Mouse (Mus musculus) hindbrain, embryonic 11.5 days (tissue): ENCODE results near the gene Ttc39b. TPM values are rescaled to one million over a fixed set of nuclear protein-coding genes. Genes with fewer than 3 reads are reported as not detected.
"Not testable (repeated sequence)": the region's sequence is repeated elsewhere in the genome, so short reads cannot be mapped to it uniquely, and the experiment has no call there.

ENCODE experiments used
- ATAC-seq: fragments of 200-750 bp; cut with Nextera tagmentation; 2 replicates; pipeline ENCODE4 v1.8.0; 2017; ENCODE audit warnings: mild to moderate bottlenecking, moderate TSS enrichment, moderate library complexity; ENCODE audit not compliant: low FRiP score
- DNase-seq: peaks from one replicate; pipeline ENCODE4 v3.0.0-alpha.2; 2015; ENCODE audit warnings: low spot score
- H3K27ac ChIP-seq: fragments of 300-500 bp; sonication (generic); 2 replicates; pipeline ENCODE4 v1.5.1; 2014; ENCODE audit warnings: mild to moderate bottlenecking, low read depth, low read length
- H3K27me3 ChIP-seq: fragments of 300-500 bp; sonication (generic); 2 replicates; pipeline ENCODE4 v1.6.1; 2014; ENCODE audit warnings: mild to moderate bottlenecking, low read length, moderate library complexity, mixed read lengths; ENCODE audit not compliant: control insufficient read depth, insufficient read depth
- H3K36me3 ChIP-seq: fragments of 300-500 bp; sonication (generic); 2 replicates; pipeline ENCODE4 v1.6.1; 2014; ENCODE audit warnings: mild to moderate bottlenecking, low read length, moderate library complexity, mixed read lengths; ENCODE audit not compliant: control insufficient read depth, insufficient read depth
- H3K4me1 ChIP-seq: fragments of 300-500 bp; sonication (generic); replicated peaks from 2 replicates; pipeline ENCODE4 v1.6.1; 2014; ENCODE audit warnings: low read length, mixed read lengths; ENCODE audit not compliant: control insufficient read depth, insufficient read depth
- H3K4me2 ChIP-seq: fragments of 300-500 bp; sonication (generic); replicated peaks from 2 replicates; pipeline ENCODE4 v1.6.1; 2014; ENCODE audit warnings: mild to moderate bottlenecking, low read depth, low read length
- H3K4me3 ChIP-seq: fragments of 300-500 bp; sonication (generic); 2 replicates; pipeline ENCODE4 v1.5.1; 2014; ENCODE audit warnings: low read depth, low read length
- H3K9ac ChIP-seq: fragments of 300-500 bp; sonication (generic); 2 replicates; pipeline ENCODE4 v1.6.1; 2014; ENCODE audit warnings: low read depth, low read length
- H3K9me3 ChIP-seq: fragments of 300-500 bp; sonication (generic); 2 replicates; pipeline ENCODE4 v1.6.1; 2016; ENCODE audit warnings: low read length; ENCODE audit not compliant: control insufficient read depth
- WGBS: fragments of 180-500 bp; shearing (Covaris S2); extraction: QIAGEN DNeasy Blood & Tissue Kit; methylation state at CpG from one replicate; pipeline ENCODE4 v1.1.7; 2014; 5-methylcytosine and 5-hydroxymethylcytosine counted together
- polyA plus RNA-seq: library from polyadenylated mRNA; unstranded; fragments of >200 nt; fragmentation: Nextera tagmentation; extraction: Ambion mirVana; gene quantifications from 2 replicates; pipeline ENCODE4 v1.2.1, GENCODE M21; 2014

The Ttc39b gene
- polyA plus RNA-seq, 1 experiment from 2014 or later: 2.9 TPM

- Histone ChIP-seq H3K4me3 (no peak overlapping the region), H3K9me3 (no peaks in the 10 kb centered on the region), H3K4me2 (no peak overlapping the region), H3K9ac (no peak overlapping the region), H3K27me3 (no peaks in the 10 kb centered on the region), H3K27ac (no peak overlapping the region), H3K4me1 (no peaks in the 10 kb centered on the region), H3K36me3 (no peaks in the 10 kb centered on the region)
- DNase-seq (no peak), ATAC-seq (no peak)
- WGBS: 54% methylated on average over 17 of the region's 17 CpGs
These were observed 66.5 kb downstream of the Ttc39b start for GRCm38 (mm10) chr4:83257279-83258260.

DNA sequence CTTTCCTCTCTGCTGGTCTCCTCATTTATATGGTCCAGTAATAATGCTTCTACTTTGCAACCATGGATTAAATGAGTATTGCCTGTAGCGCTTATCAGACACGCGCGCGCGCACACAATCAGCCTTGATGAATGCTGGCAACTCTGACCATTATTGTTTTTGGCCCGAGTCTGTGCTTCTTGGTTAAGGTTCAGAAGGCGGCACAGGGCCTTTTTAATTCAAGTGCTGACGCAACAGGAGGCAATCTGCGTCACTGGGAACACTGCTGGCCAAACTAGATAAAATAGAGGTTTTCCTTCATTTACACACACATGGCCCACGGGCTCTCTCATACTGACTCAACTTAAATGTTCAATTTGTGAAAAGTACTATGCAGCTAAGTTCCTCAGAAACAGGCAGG is 67.3 kb downstream of the Ttc39b start:
- DNase-seq: no peak
- no peaks in the 10 kb centered on the region for H3K36me3 ChIP-seq
- H3K4me3 ChIP-seq: no peak overlapping the region
- no peaks in the 10 kb centered on the region for H3K27me3 ChIP-seq
- H3K4me2 ChIP-seq: no peak overlapping the region
- no peak overlapping the region for H3K9ac ChIP-seq
- H3K9me3 ChIP-seq: no peaks in the 10 kb centered on the region
- H3K27ac ChIP-seq: no peak overlapping the region
- ATAC-seq: no peak
- no peaks in the 10 kb centered on the region for H3K4me1 ChIP-seq
- WGBS: 84% methylated on average over 11 of the region's 11 CpGs

DNA sequence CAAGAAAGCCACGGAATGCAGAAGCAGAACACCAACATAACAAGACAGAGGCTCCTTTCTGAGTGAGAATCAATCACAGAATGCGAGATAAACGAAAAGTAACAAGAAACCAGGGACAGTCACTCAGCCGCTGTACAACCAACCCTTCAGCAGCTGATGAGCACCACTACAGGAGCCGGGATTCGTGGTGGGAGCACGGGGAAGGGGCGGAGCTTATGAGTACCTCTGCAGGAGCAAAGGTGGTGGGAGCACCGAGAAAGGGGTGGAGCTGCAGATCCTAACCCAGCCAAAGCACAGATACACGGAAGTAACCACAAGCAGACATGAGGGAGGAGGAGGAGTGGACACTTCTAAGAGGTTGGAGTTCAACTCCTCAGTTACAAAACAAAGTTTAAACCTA is 69.1 kb downstream of the Ttc39b start:
- no peak for DNase-seq
- H3K4me3 ChIP-seq: no peak overlapping the region
- H3K9ac ChIP-seq: no peak overlapping the region

DNA sequence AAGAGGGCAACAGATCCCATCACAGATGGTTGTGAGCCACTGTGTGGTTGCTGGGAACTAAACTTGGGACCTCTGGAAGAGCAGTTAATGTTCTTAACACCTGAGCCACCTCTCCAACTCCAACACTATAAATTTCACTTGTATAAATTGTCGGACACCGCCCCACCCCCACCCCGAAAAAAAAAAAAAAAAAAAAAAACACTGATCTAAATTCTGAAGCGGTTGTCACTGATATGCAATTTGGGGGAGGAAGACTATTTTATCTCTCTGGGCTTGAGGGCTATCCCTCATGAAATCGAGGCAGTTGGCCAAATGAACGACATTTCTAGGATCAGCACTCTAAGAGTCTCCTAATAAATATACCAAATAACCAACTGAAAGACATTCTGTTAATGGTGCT is 70.4 kb downstream of the Ttc39b start:
- 92% methylated on average over 6 of the region's 6 CpGs for WGBS
- no peaks in the 10 kb centered on the region for H3K4me1 ChIP-seq
- no peaks in the 10 kb centered on the region for H3K36me3 ChIP-seq
- H3K27me3 ChIP-seq: no peaks in the 10 kb centered on the region
- no peak overlapping the region for H3K4me3 ChIP-seq
- no peaks in the 10 kb centered on the region for H3K9me3 ChIP-seq
- H3K9ac ChIP-seq: no peak overlapping the region
- no peak overlapping the region for H3K4me2 ChIP-seq
- DNase-seq: no peak
- no peak overlapping the region for H3K27ac ChIP-seq
- no peak for ATAC-seq

More for the DNA sequence above, 69.1 kb downstream of the Ttc39b start:
- 91% methylated on average over 10 of the region's 10 CpGs for whole genome bisulfite sequencing
- H3K4me2 ChIP-seq: no peak overlapping the region
- no peaks in the 10 kb centered on the region for H3K4me1 ChIP-seq
- H3K9me3 ChIP-seq: no peaks in the 10 kb centered on the region
- H3K36me3 ChIP-seq: no peaks in the 10 kb centered on the region
- H3K27ac ChIP-seq: no peak overlapping the region
- H3K27me3 ChIP-seq: no peaks in the 10 kb centered on the region
- no peak for ATAC-seq

- 87% methylated on average over 10 of the region's 10 CpGs for WGBS
- Histone ChIP-seq H3K4me2 (no peak overlapping the region), H3K4me3 (no peak overlapping the region), H3K9me3 (no peaks in the 10 kb centered on the region), H3K27ac (no peak overlapping the region), H3K36me3 (no peaks in the 10 kb centered on the region), H3K27me3 (no peaks in the 10 kb centered on the region), H3K4me1 (no peaks in the 10 kb centered on the region), H3K9ac (no peak overlapping the region)
- no peak for DNase-seq
- no peak for ATAC-seq
These were observed 80.3 kb downstream of the Ttc39b start for GRCm38 (mm10) chr4:83243706-83244105.

- Histone ChIP-seq H3K4me3 (no peak overlapping the region), H3K36me3 (no peaks in the 10 kb centered on the region), H3K27me3 (no peaks in the 10 kb centered on the region), H3K4me1 (no peaks in the 10 kb centered on the region), H3K4me2 (no peak overlapping the region), H3K9me3 (no peaks in the 10 kb centered on the region), H3K9ac (no peak overlapping the region), H3K27ac (no peak overlapping the region)
- 78% methylated on average over 5 of the region's 5 CpGs for WGBS
- DNase-seq (no peak), ATAC-seq (no peak)
These were observed 82.4 kb downstream of the Ttc39b start for GRCm38 (mm10) chr4:83241630-83242029.

- no peak overlapping the region for H3K27ac ChIP-seq
- H3K4me1 ChIP-seq: no peaks in the 10 kb centered on the region
- H3K4me2 ChIP-seq: no peak overlapping the region
- ATAC-seq (no peak), DNase-seq (no peak)
- 82% methylated on average over 5 of the region's 5 CpGs for WGBS
- no peaks in the 10 kb centered on the region for H3K27me3 ChIP-seq
- H3K4me3 ChIP-seq: no peak overlapping the region
- H3K9me3 ChIP-seq: no peaks in the 10 kb centered on the region
- no peak overlapping the region for H3K9ac ChIP-seq
- no peaks in the 10 kb centered on the region for H3K36me3 ChIP-seq
These were observed 86.4 kb downstream of the Ttc39b start for GRCm38 (mm10) chr4:83237656-83238055.

GRCm38 (mm10) chr4:83235304-83235703 is 88.8 kb downstream of the Ttc39b start:
- H3K36me3 ChIP-seq, H3K27ac ChIP-seq, H3K4me3 ChIP-seq, H3K4me2 ChIP-seq, H3K27me3 ChIP-seq, H3K9me3 ChIP-seq, ATAC-seq, H3K9ac ChIP-seq, DNase-seq, H3K4me1 ChIP-seq: not testable (repeated sequence)
- 86% methylated on average over 1 of the region's 3 CpGs for WGBS

DNA sequence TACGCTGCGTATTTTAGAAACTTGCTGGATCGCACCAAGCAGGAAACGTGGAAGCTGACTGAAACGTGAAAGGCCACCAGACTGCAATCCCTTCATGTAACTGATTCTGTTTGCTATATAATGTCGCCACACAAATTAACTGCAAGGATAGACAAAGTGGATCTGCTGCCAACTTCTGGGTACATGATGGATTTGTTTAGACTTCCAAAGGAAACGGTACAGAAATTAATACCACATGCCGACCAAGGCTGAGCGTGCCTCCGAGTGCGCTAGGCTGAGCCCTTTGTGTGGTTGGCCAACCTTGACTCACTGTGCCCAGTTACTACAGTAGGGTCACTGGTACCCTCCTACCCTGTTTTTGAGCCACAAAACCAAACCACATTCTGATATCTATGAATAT is 89.3 kb downstream of the Ttc39b start:
- Histone ChIP-seq H3K4me2 (no peak overlapping the region), H3K4me3 (no peak overlapping the region), H3K27me3 (no peaks in the 10 kb centered on the region), H3K4me1 (no peaks in the 10 kb centered on the region), H3K27ac (no peak overlapping the region), H3K36me3 (no peaks in the 10 kb centered on the region), H3K9ac (no peak overlapping the region), H3K9me3 (no peaks in the 10 kb centered on the region)
- 82% methylated on average over 11 of the region's 11 CpGs for WGBS
- DNase-seq: no peak
- ATAC-seq: no peak
